Mouse (Mus musculus) C2C12 (cell line): ENCODE measurements at regions not wholly inside any gene's neighbourhood (a gene's known extent, or its start where the extent isn't known, plus 50 kb on each side); places are given as distances from the start of the nearest gene placed in this dataset.

ENCODE experiments used
- H3K27me3 ChIP-seq: one replicate; pipeline ENCODE4 v1.6.1; 2011; ENCODE audit not compliant: control insufficient read depth, insufficient read depth, insufficient read length
- H3K36me3 ChIP-seq: one replicate; pipeline ENCODE4 v1.6.1; 2011; ENCODE audit not compliant: control insufficient read depth, insufficient read depth
- H3K4me3 ChIP-seq: one replicate; pipeline ENCODE4 v1.5.1; 2011; ENCODE audit warnings: mild to moderate bottlenecking, control low read depth; ENCODE audit not compliant: poor library complexity, insufficient read depth, severe bottlenecking
- H3K79me2 ChIP-seq: one replicate; pipeline ENCODE4 v1.6.1; 2011; ENCODE audit not compliant: control insufficient read depth, insufficient read depth
- H3K79me3 ChIP-seq: one replicate; pipeline ENCODE4 v1.6.1; 2011; ENCODE audit warnings: low read depth, control low read depth
- H3ac ChIP-seq: one replicate; pipeline ENCODE3; 2011; ENCODE audit warnings: low read depth; ENCODE audit not compliant: control insufficient read depth, insufficient read length
- CEBPB ChIP-seq: IDR thresholded peaks from one replicate; pipeline ENCODE4 v1.6.1; 2011; ENCODE audit warnings: low read depth, mild to moderate bottlenecking, control low read depth, moderate library complexity
- CTCF ChIP-seq: IDR thresholded peaks from one replicate; pipeline ENCODE4 v1.5.1; 2011; ENCODE audit not compliant: control insufficient read depth, insufficient read depth, insufficient read length
- FOSL1 ChIP-seq: IDR thresholded peaks from one replicate; pipeline ENCODE4 v1.8.0; 2011; ENCODE audit warnings: mild to moderate bottlenecking, low read length; ENCODE audit not compliant: poor library complexity, insufficient read depth, severe bottlenecking
- MAX ChIP-seq: IDR thresholded peaks from one replicate; pipeline ENCODE4 v1.6.1; 2011; ENCODE audit warnings: mild to moderate bottlenecking, control low read depth
- MYOD1 ChIP-seq: IDR thresholded peaks from one replicate; pipeline ENCODE4 v1.6.1; 2011; ENCODE audit warnings: low read depth; ENCODE audit not compliant: control insufficient read depth, insufficient read length
- MYOG ChIP-seq: IDR thresholded peaks from one replicate; pipeline ENCODE4 v1.6.1; 2011; ENCODE audit not compliant: control insufficient read depth, insufficient read length; ENCODE audit errors: extremely low read depth
- USF1 ChIP-seq: IDR thresholded peaks from one replicate; pipeline ENCODE4 v1.6.1; 2011; ENCODE audit warnings: low read depth, mild to moderate bottlenecking, control low read depth, moderate library complexity

GRCm38 (mm10) chr15:25236191-25236723, 177.3 kb downstream of the Basp1 start:
- no peaks in the 10 kb centered on the region for H3K27me3 ChIP-seq
- no peaks in the 10 kb centered on the region for H3K79me2 ChIP-seq
- TF ChIP-seq MYOD1 (no peak), MAX (no peak), MYOG (no peak), CTCF (no peak), CEBPB (no peak), FOSL1 (no peak), USF1 (no peak)
- H3K4me3 ChIP-seq: no peak overlapping the region
- no peak overlapping the region for H3ac ChIP-seq
- H3K36me3 ChIP-seq: no peaks in the 10 kb centered on the region
- H3K79me3 ChIP-seq: no peaks in the 10 kb centered on the region

- Histone ChIP-seq H3ac (no peak overlapping the region), H3K36me3 (no peaks in the 10 kb centered on the region), H3K27me3 (no peaks in the 10 kb centered on the region), H3K79me2 (no peaks in the 10 kb centered on the region), H3K79me3 (no peaks in the 10 kb centered on the region), H3K4me3 (no peak overlapping the region)
- TF ChIP-seq MYOD1: no peak
- no peak for TF ChIP-seq MAX
- no peak for TF ChIP-seq FOSL1
- no peak for TF ChIP-seq MYOG
- TF ChIP-seq USF1: no peak
- TF ChIP-seq CTCF: no peak
- no peak for TF ChIP-seq CEBPB
Measured at GRCm38 (mm10) chr15:25234064-25234700, 179.4 kb downstream of the Basp1 start.

GRCm38 (mm10) chr15:25230213-25230612, 183.4 kb downstream of the Basp1 start:
- H3K79me3 ChIP-seq: no peaks in the 10 kb centered on the region
- no peaks in the 10 kb centered on the region for H3K27me3 ChIP-seq
- TF ChIP-seq FOSL1 (no peak), USF1 (no peak), MYOD1 (no peak)
- H3K4me3 ChIP-seq: no peak overlapping the region
- H3ac ChIP-seq: no peak overlapping the region
- no peaks in the 10 kb centered on the region for H3K36me3 ChIP-seq
- no peaks in the 10 kb centered on the region for H3K79me2 ChIP-seq

- Histone ChIP-seq H3K4me3 (no peak overlapping the region), H3K79me3 (no peaks in the 10 kb centered on the region), H3K27me3 (no peaks in the 10 kb centered on the region), H3ac (no peak overlapping the region), H3K36me3 (no peaks in the 10 kb centered on the region), H3K79me2 (no peaks in the 10 kb centered on the region)
- no peak for TF ChIP-seq MYOD1
- TF ChIP-seq CTCF: no peak
Measured at GRCm38 (mm10) chr15:25229807-25230206, 183.8 kb downstream of the Basp1 start.

- Histone ChIP-seq H3K27me3 (no peaks in the 10 kb centered on the region), H3ac (no peak overlapping the region), H3K36me3 (no peaks in the 10 kb centered on the region), H3K4me3 (no peak overlapping the region), H3K79me3 (no peaks in the 10 kb centered on the region), H3K79me2 (no peaks in the 10 kb centered on the region)
- TF ChIP-seq MAX (no peak), MYOD1 (no peak), USF1 (no peak), CEBPB (no peak), FOSL1 (no peak), CTCF (no peak), MYOG (no peak)
Measured at GRCm38 (mm10) chr15:25227496-25227895, 186.1 kb downstream of the Basp1 start.

- no peaks in the 10 kb centered on the region for H3K27me3 ChIP-seq
- H3ac ChIP-seq: no peak overlapping the region
- H3K4me3 ChIP-seq: no peak overlapping the region
- TF ChIP-seq USF1: no peak
- no peaks in the 10 kb centered on the region for H3K36me3 ChIP-seq
- H3K79me3 ChIP-seq: no peaks in the 10 kb centered on the region
- no peaks in the 10 kb centered on the region for H3K79me2 ChIP-seq
Measured at GRCm38 (mm10) chr15:25225936-25226335, 187.6 kb downstream of the Basp1 start.
